Mouse (Mus musculus): Measurements from ENCODE around the gene Dok5.

The Dok5 gene

GRCm38 (mm10) chr2:170731632-170732561 lies at the start of gene Dok5:
Gene Dok5 (plus strand): TSS chr2:170731807.
- DNase-seq (ENCODE audit: low read depth) = no peak

GRCm38 (mm10) chr2:170683385-170683784 lies 48.2 kb upstream of the Dok5 start:
- no peak for DNase-seq (ENCODE audit: low read depth)

- no peak for DNase-seq (ENCODE audit: low read depth)
Observed at GRCm38 (mm10) chr2:170695071-170695936, 36.3 kb upstream of the Dok5 start.

- DNase-seq (ENCODE audit: low read depth) = no peak
Observed at GRCm38 (mm10) chr2:170695937-170696510, 35.6 kb upstream of the Dok5 start.

- DNase-seq (ENCODE audit: low read depth) = no peak
Observed at GRCm38 (mm10) chr2:170700471-170700870, 31.1 kb upstream of the Dok5 start.

GRCm38 (mm10) chr2:170706488-170706887 lies 25.1 kb upstream of the Dok5 start:
- no peak for DNase-seq (ENCODE audit: low read depth)

- peak; percentile 6 for DNase-seq (ENCODE audit: low read depth)
Observed at GRCm38 (mm10) chr2:170707672-170708071, 23.9 kb upstream of the Dok5 start.

- no peak for DNase-seq (ENCODE audit: low read depth)
Observed at GRCm38 (mm10) chr2:170708901-170709300, 22.7 kb upstream of the Dok5 start.

- no peak for DNase-seq (ENCODE audit: low read depth)
Observed at GRCm38 (mm10) chr2:170712658-170713285, 18.8 kb upstream of the Dok5 start.

- no peak for DNase-seq (ENCODE audit: low read depth)
Observed at GRCm38 (mm10) chr2:170720386-170720785, 11.2 kb upstream of the Dok5 start.

- no peak for DNase-seq (ENCODE audit: low read depth)
Observed at GRCm38 (mm10) chr2:170724136-170724535, 7.5 kb upstream of the Dok5 start.

GRCm38 (mm10) chr2:170724716-170725115 lies 6.9 kb upstream of the Dok5 start:
- DNase-seq (ENCODE audit: low read depth) = no peak

- DNase-seq (ENCODE audit: low read depth) = no peak
Observed at GRCm38 (mm10) chr2:170725796-170726195, 5.8 kb upstream of the Dok5 start.

GRCm38 (mm10) chr2:170726996-170727710 lies 4.5 kb upstream of the Dok5 start:
- no peak for DNase-seq (ENCODE audit: low read depth)

- no peak for DNase-seq (ENCODE audit: low read depth)
Observed at GRCm38 (mm10) chr2:170728864-170729263, 2.7 kb upstream of the Dok5 start.

GRCm38 (mm10) chr2:170729661-170730060 lies 1.9 kb upstream of the Dok5 start:
- DNase-seq (ENCODE audit: low read depth) = no peak

- no peak for DNase-seq (ENCODE audit: low read depth)
Observed at GRCm38 (mm10) chr2:170730136-170730535, 1.5 kb upstream of the Dok5 start.

- DNase-seq (ENCODE audit: low read depth) = no peak
Observed at GRCm38 (mm10) chr2:170730781-170731180, 826 bp upstream of the Dok5 start.

GRCm38 (mm10) chr2:170731205-170731604 lies 402 bp upstream of the Dok5 start:
- no peak for DNase-seq (ENCODE audit: low read depth)

- DNase-seq (ENCODE audit: low read depth) = no peak
Observed at GRCm38 (mm10) chr2:170733671-170734070, 2.1 kb downstream of the Dok5 start.

GRCm38 (mm10) chr2:170734446-170734845 lies 2.8 kb downstream of the Dok5 start:
- DNase-seq (ENCODE audit: low read depth) = no peak
